Mouse (Mus musculus): ENCODE measurements around the gene Krtap5-2.

DNA sequence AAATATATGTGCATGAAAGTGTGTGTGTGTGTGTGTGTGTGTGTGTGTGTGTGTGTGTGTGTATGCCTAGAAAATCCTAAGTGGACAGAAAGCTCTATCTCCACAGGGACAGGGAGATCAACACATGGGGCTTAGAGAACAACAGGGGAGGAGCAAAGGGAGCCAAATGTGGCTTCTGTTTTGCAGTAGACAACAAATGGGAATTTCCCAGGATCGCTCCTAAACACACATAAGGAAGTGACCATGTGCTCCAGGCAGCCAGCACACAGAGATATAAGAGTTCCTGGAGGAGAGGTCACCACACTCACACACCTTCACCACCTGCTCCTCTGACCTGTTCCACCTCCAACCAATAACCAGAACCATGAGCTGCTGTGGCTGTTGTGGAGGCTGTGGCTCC lies 25.3 kb upstream of the Krtap5-2 start, which contains the start of gene Krtap5-3:
- TF ChIP-seq POLR2A (IDR thresholded peaks at IDR 0.05; ENCODE audit: insufficient read depth, low read length) (no peak), CTCF (IDR thresholded peaks at IDR 0.05; ENCODE audit: low read depth, low read length) (no peak), EP300 (IDR thresholded peaks at IDR 0.05; ENCODE audit: insufficient read depth, low read depth, low read length) (no peak)
